Mouse (Mus musculus): ENCODE results near the gene Art5.

GRCm38 (mm10) chr7:102113151-102113729, 4.0 kb upstream of the Art5 start:
- TF ChIP-seq CTCF (IDR thresholded peaks at IDR 0.05; ENCODE audit: low read depth, low read length) (no peak), POLR2A (IDR thresholded peaks at IDR 0.05; ENCODE audit: extremely low read depth, insufficient read depth, low read length) (no peak)
